Mouse (Mus musculus) intestine, embryonic 14.5 days (tissue): ENCODE measurements around the gene Phgdh. TPM values are rescaled to one million over a fixed set of nuclear protein-coding genes. Genes with fewer than 3 reads are reported as not detected.
A peak's percentile ranks its signal among the peaks of the same experiment; 100 is the strongest.
"Not testable (repeated sequence)": the region's sequence is repeated elsewhere in the genome, so short reads cannot be mapped to it uniquely, and the experiment has no call there.

Experiments used
- ATAC-seq: fragments of 200-750 bp; cut with Nextera tagmentation; replicated peaks from 2 replicates; pipeline ENCODE4 v1.8.0; 2017; ENCODE audit warnings: low read depth, moderate number of reproducible peaks, moderate TSS enrichment, moderate library complexity; ENCODE audit not compliant: low FRiP score, low TSS enrichment
- DNase-seq: peaks from one replicate; pipeline ENCODE4 v3.0.0-alpha.2; 2018; ENCODE audit warnings: low spot score
- H3K27ac ChIP-seq: fragments of 300-500 bp; sonication (generic); 2 replicates; pipeline ENCODE4 v1.5.1; 2014; ENCODE audit warnings: low read depth, mild to moderate bottlenecking, control low read depth
- H3K27me3 ChIP-seq: fragments of 300-500 bp; sonication (generic); replicated peaks from 2 replicates; pipeline ENCODE4 v1.6.1; 2014; ENCODE audit warnings: low read length, control low read depth; ENCODE audit not compliant: control insufficient read depth, insufficient read depth
- H3K36me3 ChIP-seq: fragments of 300-500 bp; sonication (generic); 2 replicates; pipeline ENCODE4 v1.6.1; 2014; ENCODE audit warnings: low read length, control low read depth; ENCODE audit not compliant: control insufficient read depth, insufficient read depth
- H3K4me1 ChIP-seq: fragments of 300-500 bp; sonication (generic); replicated peaks from 2 replicates; pipeline ENCODE4 v1.6.1; 2014; ENCODE audit warnings: low read length, control low read depth, mixed read lengths; ENCODE audit not compliant: control insufficient read depth, insufficient read depth
- H3K4me2 ChIP-seq: fragments of 300-500 bp; sonication (generic); 2 replicates; pipeline ENCODE4 v1.6.1; 2014; ENCODE audit warnings: low read length
- H3K4me3 ChIP-seq: fragments of 300-500 bp; sonication (generic); 2 replicates; pipeline ENCODE4 v1.5.1; 2014; ENCODE audit warnings: low read depth, low read length, control low read depth, mixed read lengths
- H3K9ac ChIP-seq: fragments of 300-500 bp; sonication (generic); 2 replicates; pipeline ENCODE4 v1.6.1; 2014; ENCODE audit warnings: mild to moderate bottlenecking, low read length
- H3K9me3 ChIP-seq: fragments of 300-500 bp; sonication (generic); 2 replicates; pipeline ENCODE4 v1.6.1; 2016; ENCODE audit warnings: low read length, control low read depth; ENCODE audit not compliant: control insufficient read depth
- WGBS: fragments of 180-500 bp; shearing (Covaris S2); extraction: QIAGEN DNeasy Blood & Tissue Kit; methylation state at CpG from one replicate; pipeline ENCODE4 v1.1.7; 2014; 5-methylcytosine and 5-hydroxymethylcytosine counted together
- polyA plus RNA-seq: library from polyadenylated mRNA; unstranded; fragments of >200 nt; fragmentation: Nextera tagmentation; extraction: Ambion mirVana; gene quantifications from 2 replicates; pipeline ENCODE4 v1.2.1, GENCODE M21; 2014

The Phgdh gene
- polyA plus RNA-seq: 290 and 310 TPM in 2 replicates

GRCm38 (mm10) chr3:98339706-98340109 lies at the start of gene Phgdh:
Gene Phgdh (minus strand): TSS chr3:98339990.
- 0% methylated on average over 9 of the region's 10 CpGs for WGBS
- H3K4me1 ChIP-seq: peaks cover 26% of the 10 kb centered on the region
- H3K9me3 ChIP-seq, H3K36me3 ChIP-seq, H3K27me3 ChIP-seq: not testable (repeated sequence)
- peak within 1 kb of the TSS; percentile 55 for H3K4me2 ChIP-seq
- H3K4me3 ChIP-seq: peak within 1 kb of the TSS; percentile 50
- peak within 1 kb of the TSS; percentile 59 for H3K9ac ChIP-seq
- DNase-seq: peak; percentile 81
- peak; percentile 83 for ATAC-seq
- H3K27ac ChIP-seq: peak within 1 kb of the TSS; percentile 58

- WGBS: 62% methylated on average over 3 of the region's 3 CpGs
- H3K9ac ChIP-seq: no peak overlapping the region
- no peak overlapping the region for H3K4me2 ChIP-seq
- H3K4me1 ChIP-seq: no peaks in the 10 kb centered on the region
- H3K9me3 ChIP-seq: no peaks in the 10 kb centered on the region
- no peak overlapping the region for H3K27ac ChIP-seq
- H3K4me3 ChIP-seq: no peak overlapping the region
- no peaks in the 10 kb centered on the region for H3K36me3 ChIP-seq
- no peaks in the 10 kb centered on the region for H3K27me3 ChIP-seq
- no peak for DNase-seq
- no peak for ATAC-seq
Measured at GRCm38 (mm10) chr3:98389305-98389704, 49.5 kb upstream of the Phgdh start.

- Histone ChIP-seq H3K27me3 (no peaks in the 10 kb centered on the region), H3K4me1 (peaks cover 6% of the 10 kb centered on the region), H3K36me3 (no peaks in the 10 kb centered on the region), H3K27ac (no peak overlapping the region), H3K4me3 (no peak overlapping the region), H3K4me2 (no peak overlapping the region), H3K9me3 (no peaks in the 10 kb centered on the region), H3K9ac (no peak overlapping the region)
- WGBS: 69% methylated on average over 7 of the region's 7 CpGs
- no peak for DNase-seq
- ATAC-seq: no peak
Measured at GRCm38 (mm10) chr3:98387756-98388155, 48.0 kb upstream of the Phgdh start.

- H3K4me2 ChIP-seq: no peak overlapping the region
- no peaks in the 10 kb centered on the region for H3K9me3 ChIP-seq
- H3K4me1 ChIP-seq: peaks cover 6% of the 10 kb centered on the region
- 63% methylated on average over 4 of the region's 4 CpGs for WGBS
- no peak overlapping the region for H3K4me3 ChIP-seq
- ATAC-seq: no peak
- H3K27me3 ChIP-seq: no peaks in the 10 kb centered on the region
- H3K27ac ChIP-seq: no peak overlapping the region
- DNase-seq: no peak
- H3K9ac ChIP-seq: no peak overlapping the region
- H3K36me3 ChIP-seq: no peaks in the 10 kb centered on the region
Measured at GRCm38 (mm10) chr3:98387086-98387485, 47.3 kb upstream of the Phgdh start.

- Histone ChIP-seq H3K4me2 (peak overlapping the region; percentile 98), H3K4me3 (peak overlapping the region; percentile 95), H3K27ac (no peak overlapping the region; the same call in 1 of the 2 replicates), H3K36me3 (no peaks in the 10 kb centered on the region), H3K27me3 (no peaks in the 10 kb centered on the region), H3K4me1 (peaks cover 17% of the 10 kb centered on the region), H3K9me3 (no peaks in the 10 kb centered on the region), H3K9ac (peak overlapping the region; percentile 83)
- ATAC-seq: no peak; the same call in 1 of the 2 replicates
- 11% methylated on average over 21 of the region's 21 CpGs for WGBS
- DNase-seq: no peak
Measured at GRCm38 (mm10) chr3:98383024-98383790, 43.4 kb upstream of the Phgdh start.

- ATAC-seq: peak; percentile 89
- peaks cover 17% of the 10 kb centered on the region for H3K4me1 ChIP-seq
- DNase-seq: peak; percentile 88
- no peaks in the 10 kb centered on the region for H3K9me3 ChIP-seq
- peak within 1 kb of the TSS; percentile 69 for H3K27ac ChIP-seq
- WGBS: under 1% methylated on average over 42 of the region's 42 CpGs
- no peaks in the 10 kb centered on the region for H3K27me3 ChIP-seq
- H3K4me2 ChIP-seq: peak within 1 kb of the TSS; percentile 98
- peak within 1 kb of the TSS; percentile 95 for H3K4me3 ChIP-seq
- peak within 1 kb of the TSS; percentile 83 for H3K9ac ChIP-seq
- no peaks in the 10 kb centered on the region for H3K36me3 ChIP-seq
Measured at GRCm38 (mm10) chr3:98382246-98382939, 42.6 kb upstream of the Phgdh start, which contains the start of gene Zfp697. Gene Zfp697 (plus strand): TSS chr3:98382461.

GRCm38 (mm10) chr3:98381677-98382245 lies 42.0 kb upstream of the Phgdh start:
- H3K4me2 ChIP-seq: peak overlapping the region; percentile 98
- no peaks in the 10 kb centered on the region for H3K9me3 ChIP-seq
- no peaks in the 10 kb centered on the region for H3K27me3 ChIP-seq
- H3K9ac ChIP-seq: peak overlapping the region; percentile 83
- peak overlapping the region; percentile 95 for H3K4me3 ChIP-seq
- no peaks in the 10 kb centered on the region for H3K36me3 ChIP-seq
- peaks cover 17% of the 10 kb centered on the region for H3K4me1 ChIP-seq
- ATAC-seq (peak; percentile 34), DNase-seq (peak; percentile 66)
- 9% methylated on average over 17 of the region's 17 CpGs for WGBS
- H3K27ac ChIP-seq: peak overlapping the region; percentile 69; the same call in 1 of the 2 replicates

DNA sequence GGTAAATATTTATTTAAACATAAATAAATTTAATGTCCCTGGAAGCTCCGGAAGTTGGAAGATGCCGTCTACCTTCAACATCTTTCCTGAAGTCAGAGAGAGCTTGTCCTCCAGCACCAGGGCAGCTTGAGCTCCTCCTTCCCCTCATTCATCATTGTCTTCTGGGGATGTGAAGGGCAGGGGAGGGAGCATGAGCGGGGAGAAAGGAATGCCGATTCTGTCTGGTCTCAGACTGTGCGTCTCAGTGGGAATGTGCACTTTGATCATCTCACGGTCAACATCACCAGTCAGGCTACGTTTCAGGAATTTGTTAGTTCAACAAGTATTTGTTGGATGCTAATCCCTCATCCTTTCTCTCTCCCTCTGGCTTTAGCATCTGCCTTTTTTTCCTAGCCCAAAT lies 39.4 kb upstream of the Phgdh start:
- H3K36me3 ChIP-seq: no peaks in the 10 kb centered on the region
- H3K4me2 ChIP-seq: no peak overlapping the region
- peaks cover 17% of the 10 kb centered on the region for H3K4me1 ChIP-seq
- H3K4me3 ChIP-seq: no peak overlapping the region
- 4% methylated on average over 7 of the region's 7 CpGs for WGBS
- no peak overlapping the region for H3K9ac ChIP-seq
- no peaks in the 10 kb centered on the region for H3K9me3 ChIP-seq
- H3K27ac ChIP-seq: no peak overlapping the region
- DNase-seq: no peak
- no peak for ATAC-seq
- H3K27me3 ChIP-seq: no peaks in the 10 kb centered on the region
